Mouse (Mus musculus) right cerebral cortex, postnatal 4 days (tissue): Measurements from ENCODE around the gene Dab1.

Experiments
- DNase-seq: peaks from one replicate; pipeline ENCODE4 v3.0.0-alpha.2; 2022

Dab1 gene

GRCm38 (mm10) chr4:103619321-103619945, at the start of gene Dab1:
Gene Dab1 (plus strand): TSS chr4:103619359.
- DNase-seq = peak; percentile 58

- no peak for DNase-seq
Observed at GRCm38 (mm10) chr4:103571721-103572352, 47.3 kb upstream of the Dab1 start.

- DNase-seq = no peak
Observed at GRCm38 (mm10) chr4:103575556-103575955, 43.6 kb upstream of the Dab1 start.

- DNase-seq = peak; percentile 39
Observed at GRCm38 (mm10) chr4:103576305-103576704, 42.9 kb upstream of the Dab1 start.

GRCm38 (mm10) chr4:103577111-103577815, 41.9 kb upstream of the Dab1 start:
- no peak for DNase-seq

- peak; percentile 24 for DNase-seq
Observed at GRCm38 (mm10) chr4:103577821-103578220, 41.3 kb upstream of the Dab1 start.

GRCm38 (mm10) chr4:103580021-103580420, 39.1 kb upstream of the Dab1 start:
- DNase-seq = no peak

GRCm38 (mm10) chr4:103615011-103615410, 4.1 kb upstream of the Dab1 start:
- no peak for DNase-seq

- DNase-seq = peak; percentile 39
Observed at GRCm38 (mm10) chr4:103619946-103620371, 800 bp downstream of the Dab1 start.

GRCm38 (mm10) chr4:103620590-103621155, 1.5 kb downstream of the Dab1 start:
- peak; percentile 20 for DNase-seq

GRCm38 (mm10) chr4:103621586-103621985, 2.4 kb downstream of the Dab1 start:
- DNase-seq = peak; percentile 20

- no peak for DNase-seq
Observed at GRCm38 (mm10) chr4:103630177-103630576, 11.0 kb downstream of the Dab1 start.

- no peak for DNase-seq
Observed at GRCm38 (mm10) chr4:103636168-103636776, 17.1 kb downstream of the Dab1 start.

GRCm38 (mm10) chr4:103648209-103648896, 29.2 kb downstream of the Dab1 start:
- no peak for DNase-seq

GRCm38 (mm10) chr4:103655740-103656139, 36.6 kb downstream of the Dab1 start:
- no peak for DNase-seq

- DNase-seq = no peak
Observed at GRCm38 (mm10) chr4:103661386-103661785, 42.2 kb downstream of the Dab1 start.

GRCm38 (mm10) chr4:103667438-103667837, 48.3 kb downstream of the Dab1 start:
- no peak for DNase-seq

GRCm38 (mm10) chr4:103677195-103677594, 58.0 kb downstream of the Dab1 start:
- DNase-seq = no peak

- no peak for DNase-seq
Observed at GRCm38 (mm10) chr4:103678501-103678900, 59.3 kb downstream of the Dab1 start.

GRCm38 (mm10) chr4:103685136-103685535, 66.0 kb downstream of the Dab1 start:
- DNase-seq = no peak

GRCm38 (mm10) chr4:103691717-103692116, 72.6 kb downstream of the Dab1 start:
- peak; percentile 19 for DNase-seq

- no peak for DNase-seq
Observed at GRCm38 (mm10) chr4:103699755-103700154, 80.6 kb downstream of the Dab1 start.

GRCm38 (mm10) chr4:103700392-103700791, 81.2 kb downstream of the Dab1 start:
- no peak for DNase-seq
